Mouse (Mus musculus) erythroblast, embryonic 14.5 days (primary cell): Measurements from ENCODE around the gene Tinf2.

ENCODE experiments used
- GATA1 ChIP-seq: IDR thresholded peaks from 2 replicates; pipeline ENCODE4 v1.6.1; 2012; ENCODE audit warnings: low read length, inconsistent platforms, mixed read lengths
- TAL1 ChIP-seq: IDR thresholded peaks from 3 replicates; pipeline ENCODE4 v1.6.1; 2012; ENCODE audit warnings: low read length, inconsistent platforms, mixed read lengths

DNA sequence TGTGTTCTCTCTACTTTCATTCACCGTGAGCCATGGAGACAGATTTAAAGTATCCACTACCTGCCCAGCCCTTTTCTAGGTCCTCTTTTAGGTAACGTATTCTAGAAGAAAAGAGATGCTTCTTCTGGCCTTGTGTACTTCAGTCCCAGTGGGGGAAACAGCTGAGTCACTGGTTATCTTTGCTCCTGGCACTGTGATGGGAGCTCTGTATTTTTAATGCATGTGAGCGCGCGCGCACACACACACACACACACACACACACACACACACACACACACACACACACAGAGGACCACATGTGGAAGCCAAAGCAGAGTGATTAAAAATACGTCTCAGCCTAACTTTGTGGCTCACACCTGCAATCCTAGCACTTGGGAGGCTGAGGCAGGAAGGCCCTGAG, 41.8 kb upstream of the Tinf2 start:
- TF ChIP-seq GATA1 (no peak), TAL1 (no peak)
